Mouse (Mus musculus): ENCODE results near the gene Vasn. TPM values are rescaled to one million over a fixed set of nuclear protein-coding genes. Genes with fewer than 3 reads are reported as not detected.
A peak's percentile ranks its signal among the peaks of the same experiment; 100 is the strongest.

Gene Vasn
- 1 to 10 TPM; 6.4 to 9.0 TPM for total RNA-seq (2021)
- long read RNA-seq, experiment 1, partial matches to known transcripts: 2 of 6 reads
- long read RNA-seq, experiment 1, other reads (novel, unspliced or antisense): 0 of 6 reads
- long read RNA-seq, experiment 2, partial matches to known transcripts: 1 of 2 reads
- long read RNA-seq, experiment 2, other reads (novel, unspliced or antisense): 0 of 2 reads

DNA sequence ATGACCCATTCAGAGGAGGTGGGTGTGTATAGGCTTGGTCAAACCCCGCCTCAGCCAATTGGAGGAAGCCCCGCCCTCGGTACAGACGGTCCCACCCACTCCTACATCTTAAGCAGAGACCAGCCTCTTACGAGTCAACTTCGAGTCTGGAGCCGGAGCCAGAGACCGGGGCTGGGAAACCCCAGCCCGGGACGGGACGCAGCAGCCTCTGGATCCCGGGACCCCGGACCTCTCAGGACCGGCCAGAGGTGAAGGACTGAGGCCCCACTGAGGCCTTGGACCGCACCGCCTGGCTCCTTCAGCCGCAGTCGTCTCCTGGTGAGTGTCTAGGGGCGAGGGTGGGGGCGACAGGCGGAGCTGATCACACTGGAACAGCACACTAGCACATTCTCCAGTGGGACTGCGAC, at the start of gene Vasn, which contains the start of gene Dnaja3:
Gene Vasn, plus strand, starts transcription at position 111 of the 407 bp plus-strand sequence.
Gene Dnaja3, plus strand, starts transcription at position 159 of the 407 bp plus-strand sequence.
- peak; percentile 54 to 72 for DNase-seq (ENCODE audit: low spot score in 2 of 2)

DNA sequence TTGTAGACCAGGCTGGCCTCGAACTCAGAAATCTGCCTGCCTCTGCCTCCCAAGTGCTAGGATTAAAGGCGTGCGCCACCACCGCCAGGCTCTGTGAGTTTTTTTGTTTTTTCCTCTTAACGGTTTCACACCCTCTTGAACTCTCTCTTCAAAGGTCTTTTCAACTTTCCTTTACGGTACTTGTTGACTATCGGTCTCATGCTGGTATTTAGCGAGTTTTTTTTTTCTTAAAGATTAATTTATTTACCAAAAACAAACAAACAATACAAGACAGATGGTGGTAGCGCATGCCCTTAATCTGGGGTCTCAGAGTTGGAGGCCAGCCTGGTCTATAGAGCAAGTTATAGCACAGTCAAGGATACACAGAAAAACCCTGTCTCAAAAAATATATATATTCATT, 49.5 kb upstream of the Vasn start:
- no peak for DNase-seq (ENCODE audit: low spot score in 2 of 2)

DNA sequence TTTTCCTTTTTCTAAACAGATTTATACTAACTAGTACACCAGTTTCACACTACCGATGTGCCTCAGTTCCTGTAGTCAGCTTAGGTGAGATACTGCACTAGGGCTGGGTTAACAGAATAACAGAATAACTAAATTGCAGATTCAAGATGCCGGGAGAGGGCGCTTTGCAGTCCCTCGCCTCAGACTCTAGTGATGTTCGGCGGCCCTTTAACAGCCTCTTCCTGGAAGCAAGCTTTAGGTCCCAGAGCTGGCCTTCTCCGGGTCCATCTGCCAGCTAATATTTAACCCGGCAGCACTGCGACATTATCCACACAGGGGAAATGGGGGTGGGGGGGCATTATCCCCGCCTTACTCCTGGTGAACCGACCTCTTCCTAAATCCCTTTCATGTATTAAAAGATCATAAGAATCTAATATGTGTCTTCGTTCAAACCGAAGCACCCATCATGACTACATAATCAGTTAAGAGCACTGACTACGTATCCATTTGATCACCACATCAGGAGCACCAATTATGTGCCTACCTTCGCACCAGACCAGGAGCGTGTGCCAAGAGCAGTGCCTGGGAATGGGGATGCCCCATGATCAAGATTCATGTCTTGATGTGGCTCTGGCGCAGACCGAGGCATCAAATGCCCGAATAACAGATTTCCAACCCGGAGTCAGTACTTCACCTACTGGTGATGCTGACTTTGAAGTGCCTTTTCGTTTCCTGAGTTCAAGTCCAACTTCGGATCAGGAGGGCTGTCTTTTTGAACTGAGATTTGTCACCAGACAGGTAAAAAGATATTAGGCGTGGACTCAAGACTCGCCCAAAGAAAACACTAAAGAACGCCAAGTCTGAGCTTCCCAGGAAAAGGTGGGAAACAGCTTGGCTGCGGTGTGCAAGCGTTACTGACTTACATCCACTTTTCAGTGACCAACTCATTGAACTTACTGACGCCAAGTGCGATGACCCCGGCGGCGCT, 46.5 kb upstream of the Vasn start:
- peak; percentile 41 to 54 for DNase-seq (ENCODE audit: low spot score in 2 of 2)

DNA sequence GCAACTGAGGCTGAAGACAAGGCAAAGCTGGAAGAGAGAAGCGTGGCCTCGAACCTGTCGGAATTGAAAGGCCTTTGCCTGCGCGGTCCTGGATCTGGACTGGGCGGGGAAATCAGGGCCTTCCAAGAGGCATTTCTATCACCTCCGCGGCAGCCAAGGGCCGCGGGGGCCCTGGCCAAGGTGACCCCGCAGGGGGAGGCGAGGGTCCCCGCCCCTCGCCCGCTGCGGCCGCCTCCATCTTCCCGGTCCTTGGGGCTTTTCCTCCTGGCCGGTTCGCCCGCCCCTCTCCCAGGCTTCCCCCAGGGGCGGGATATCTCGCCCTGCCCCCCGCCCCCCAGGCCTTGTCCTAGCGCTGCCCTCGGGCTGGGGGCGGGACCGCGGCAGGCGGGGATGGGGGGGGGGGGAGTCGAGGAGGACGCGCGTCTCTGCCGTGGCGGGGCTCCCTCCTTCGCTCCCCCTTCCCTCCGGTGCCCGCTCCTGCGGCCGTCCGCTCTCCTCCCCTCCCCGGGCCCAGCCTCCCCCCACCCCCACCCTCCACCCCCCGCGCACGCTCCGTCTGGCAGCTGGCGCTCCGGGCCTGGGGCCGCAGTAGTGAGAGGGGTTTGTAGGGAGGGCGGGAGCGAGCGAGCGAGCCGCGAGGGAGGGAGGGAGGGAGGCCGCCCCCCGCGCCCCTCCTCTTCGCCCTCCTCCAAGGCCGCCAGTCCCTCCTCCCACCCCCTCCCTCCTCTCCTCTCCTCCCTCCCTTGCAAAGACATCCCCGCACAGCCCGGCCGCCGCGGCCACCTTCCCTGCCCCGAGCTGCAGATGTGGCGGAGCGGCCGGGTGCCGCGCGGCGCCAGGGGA, 45.5 kb upstream of the Vasn start, which contains the start of gene Glis2:
Gene Glis2, plus strand, starts transcription at position 743 of the 843 bp plus-strand sequence.
- peak; percentile 50 to 53 for DNase-seq (ENCODE audit: low spot score in 2 of 2)

DNA sequence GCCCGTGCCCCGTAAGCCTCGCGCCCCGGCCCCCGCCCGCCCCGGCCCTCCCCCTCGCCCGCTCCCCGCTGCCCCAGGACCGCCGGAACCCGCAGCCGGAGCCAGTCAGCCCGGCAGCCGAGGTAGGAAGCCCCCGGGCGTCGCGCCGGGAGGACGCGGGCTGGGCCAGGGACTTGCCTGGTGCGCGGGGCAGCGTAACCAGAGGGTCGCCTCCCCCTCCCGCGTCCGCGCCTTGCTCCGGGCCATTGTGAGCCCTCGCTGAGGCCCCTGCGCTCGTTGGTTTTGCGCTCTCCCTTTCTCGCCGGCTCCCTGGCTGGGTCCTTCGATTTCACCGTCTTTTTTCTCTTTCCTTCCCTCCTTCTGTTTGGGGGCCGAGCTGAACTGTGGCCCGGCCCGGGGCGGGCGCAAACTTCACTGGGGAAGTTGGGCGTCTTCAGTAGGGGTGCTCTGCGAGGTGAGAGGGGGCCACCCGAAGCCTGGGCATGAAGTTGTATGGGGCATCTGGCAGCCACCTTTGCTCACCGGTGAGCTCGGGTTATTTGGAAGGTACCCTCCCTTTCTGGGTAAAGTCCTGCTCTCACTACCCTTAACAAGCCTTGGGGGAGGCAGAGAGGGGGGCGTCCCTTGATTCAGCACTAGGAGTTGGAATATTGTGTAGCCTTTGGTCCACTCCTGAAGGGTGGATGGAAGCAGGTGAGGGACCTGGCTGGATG, 44.8 kb upstream of the Vasn start:
- DNase-seq (ENCODE audit: low spot score in 2 of 2): peak in 1 of 2 experiments; percentile 51

DNA sequence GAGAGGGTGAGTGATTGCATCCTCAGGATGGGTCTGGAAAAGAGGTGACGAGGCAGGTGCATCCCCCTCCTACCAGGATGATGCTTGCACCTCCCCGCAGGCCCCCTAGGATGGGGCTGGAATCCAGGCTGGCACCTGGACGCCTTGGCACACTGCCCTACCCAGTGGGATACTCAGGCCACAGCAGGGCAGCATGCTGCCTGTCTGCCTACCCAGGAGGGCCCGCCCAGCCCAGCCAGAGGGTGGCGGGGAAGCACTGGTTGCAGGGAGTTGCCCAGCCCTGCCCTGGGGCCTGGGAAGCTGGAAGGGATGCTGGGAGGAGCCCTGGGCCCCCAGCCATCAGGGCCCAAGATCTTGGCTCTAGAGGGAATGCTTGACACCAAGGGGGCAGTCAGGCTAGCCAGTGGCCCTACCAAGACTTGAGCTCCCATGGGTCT, 44.2 kb upstream of the Vasn start:
- peak in 1 of 2 experiments; percentile 35 for DNase-seq (ENCODE audit: low spot score in 2 of 2)

DNA sequence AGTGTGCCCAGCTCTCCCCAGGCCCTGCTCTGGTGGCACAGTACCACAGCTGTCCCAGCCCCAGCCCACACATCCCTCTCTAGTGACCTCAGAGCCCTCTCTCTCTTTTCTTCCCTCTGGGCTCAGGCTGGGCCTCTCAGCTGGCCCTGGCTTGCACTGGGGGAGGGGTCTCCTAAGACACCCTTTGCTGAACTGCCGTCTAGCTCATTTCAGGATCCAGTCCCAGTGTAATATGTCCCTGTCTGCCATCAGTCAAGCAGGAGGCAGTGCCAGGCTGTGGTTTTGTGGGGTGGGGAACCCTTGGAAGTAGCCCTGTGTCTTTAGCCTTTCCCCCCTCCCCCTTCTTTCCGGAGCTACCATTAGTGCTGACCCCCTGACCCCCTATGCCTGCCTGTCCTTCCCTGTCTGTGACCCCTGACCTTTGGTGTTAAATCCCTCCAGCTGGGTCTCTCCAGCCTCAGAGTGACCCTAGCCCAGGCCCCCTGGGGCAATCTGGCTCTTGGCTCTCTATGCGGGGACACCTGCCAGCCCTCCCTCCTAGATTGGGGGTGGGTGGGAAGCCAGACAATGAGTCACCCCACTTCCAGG, 43.5 kb upstream of the Vasn start:
- DNase-seq (ENCODE audit: low spot score in 2 of 2): no peak

DNA sequence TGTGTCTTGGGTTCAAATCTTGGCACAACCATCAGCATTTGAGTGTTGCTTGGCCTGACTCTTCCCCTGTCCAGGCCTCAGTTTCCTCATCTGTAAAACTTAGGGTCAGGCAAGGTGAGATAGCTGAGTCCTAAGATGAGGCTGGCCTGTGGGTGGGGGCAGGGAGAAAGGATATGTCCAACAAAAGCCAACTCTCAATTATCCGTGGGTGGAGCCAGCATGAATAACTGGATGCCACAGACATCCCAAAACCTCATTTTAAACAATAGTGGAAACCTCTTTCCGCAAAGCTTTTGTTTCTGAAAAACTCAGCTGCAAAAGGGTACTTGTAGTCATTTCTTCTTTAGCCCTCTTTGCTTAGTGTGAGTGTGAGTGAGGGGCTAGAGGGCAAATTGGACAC, 42.9 kb upstream of the Vasn start:
- DNase-seq (ENCODE audit: low spot score in 2 of 2): no peak

DNA sequence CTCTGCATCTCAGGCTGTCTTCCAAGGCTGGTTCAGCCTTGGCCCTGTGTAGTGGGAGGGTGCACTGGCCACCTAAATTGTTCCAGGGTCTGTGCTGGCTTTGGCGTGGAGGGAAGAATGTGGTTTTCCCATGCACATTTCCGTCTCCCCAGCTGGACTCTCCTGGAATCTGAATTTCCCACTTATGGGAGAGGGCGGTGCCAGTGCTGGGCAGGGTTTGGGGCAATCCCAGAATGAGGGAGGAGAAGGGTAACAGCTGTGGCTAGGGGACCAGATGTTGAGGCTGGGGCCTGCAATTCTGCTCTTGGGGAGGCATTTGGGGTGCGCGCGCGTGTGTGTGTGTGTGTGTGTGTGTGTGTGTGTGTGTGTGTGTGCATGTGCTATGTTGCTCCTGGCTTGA, 42.4 kb upstream of the Vasn start:
- no peak for DNase-seq (ENCODE audit: low spot score in 2 of 2)

DNA sequence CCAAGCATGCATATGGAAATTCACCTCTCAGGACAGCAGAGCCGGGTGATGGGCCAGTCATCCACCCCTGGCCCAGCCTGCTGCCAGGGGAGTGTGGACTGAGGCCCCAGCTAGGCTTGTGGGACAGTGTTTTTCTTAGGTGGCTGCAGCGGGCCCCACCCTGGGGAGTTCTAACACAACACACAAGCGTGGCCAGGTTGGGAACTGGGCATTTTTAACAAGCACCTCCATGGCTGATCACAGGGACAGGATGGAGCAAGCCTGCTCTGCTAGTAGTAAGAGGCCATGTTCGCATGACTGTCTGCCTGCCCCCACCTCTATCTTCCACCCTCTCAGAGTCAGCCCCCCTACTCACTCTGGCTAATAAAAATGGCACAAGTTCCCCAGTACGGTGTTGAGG, 41.7 kb upstream of the Vasn start:
- DNase-seq (ENCODE audit: low spot score in 2 of 2): no peak

DNA sequence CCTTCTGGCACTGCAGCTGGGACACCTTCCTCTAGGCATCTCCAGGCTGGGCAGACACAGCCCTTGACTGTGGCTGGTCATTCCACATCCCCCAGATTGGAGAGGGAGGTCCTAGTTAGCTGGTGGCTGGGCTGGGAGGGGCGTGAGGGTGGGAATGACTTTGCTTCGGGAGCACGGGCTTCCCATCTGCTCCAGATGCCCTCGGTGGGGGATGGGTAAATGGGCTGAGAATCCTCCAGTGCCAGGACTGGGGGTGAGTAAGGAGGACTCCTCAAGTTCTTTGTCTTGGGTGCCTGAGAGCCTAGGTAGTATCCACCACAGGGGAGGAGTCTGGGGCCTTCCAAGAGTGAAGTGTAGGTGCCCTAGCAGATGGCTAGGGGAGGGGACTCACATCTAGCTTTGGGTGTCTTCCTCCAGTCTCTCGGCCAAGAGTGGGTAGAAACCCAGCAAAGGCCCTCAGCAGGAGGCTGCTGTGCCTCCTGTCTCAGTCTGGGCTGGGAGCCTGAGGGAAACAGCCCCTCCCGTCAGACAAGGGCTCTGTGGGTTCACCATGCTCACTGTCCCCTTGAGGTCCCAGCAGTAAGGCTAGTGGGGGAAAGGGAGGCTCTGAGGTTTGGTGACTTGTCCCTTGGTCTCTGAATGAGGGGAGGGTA, 40.7 kb upstream of the Vasn start:
- DNase-seq (ENCODE audit: low spot score in 2 of 2): no peak

DNA sequence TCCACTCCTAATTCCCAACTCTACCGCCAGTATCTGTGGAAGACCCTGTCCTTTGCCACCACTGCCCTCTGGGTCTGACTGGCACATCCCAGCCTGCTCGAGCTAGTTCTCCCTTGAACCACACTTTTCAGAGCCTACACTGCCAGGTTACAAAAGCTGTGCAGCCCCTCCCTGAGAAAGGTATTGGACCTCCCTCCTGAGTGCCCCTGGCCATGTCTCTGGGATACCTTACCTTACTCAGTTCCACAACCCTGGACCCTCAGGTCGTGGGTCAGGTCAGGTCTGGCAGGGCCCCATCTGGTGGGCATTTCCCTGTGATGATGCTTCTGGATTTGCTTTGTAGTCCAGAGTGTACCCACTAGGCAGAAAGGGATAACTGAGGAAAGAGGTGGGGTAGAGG, 40.1 kb upstream of the Vasn start:
- DNase-seq (ENCODE audit: low spot score in 2 of 2): no peak

DNA sequence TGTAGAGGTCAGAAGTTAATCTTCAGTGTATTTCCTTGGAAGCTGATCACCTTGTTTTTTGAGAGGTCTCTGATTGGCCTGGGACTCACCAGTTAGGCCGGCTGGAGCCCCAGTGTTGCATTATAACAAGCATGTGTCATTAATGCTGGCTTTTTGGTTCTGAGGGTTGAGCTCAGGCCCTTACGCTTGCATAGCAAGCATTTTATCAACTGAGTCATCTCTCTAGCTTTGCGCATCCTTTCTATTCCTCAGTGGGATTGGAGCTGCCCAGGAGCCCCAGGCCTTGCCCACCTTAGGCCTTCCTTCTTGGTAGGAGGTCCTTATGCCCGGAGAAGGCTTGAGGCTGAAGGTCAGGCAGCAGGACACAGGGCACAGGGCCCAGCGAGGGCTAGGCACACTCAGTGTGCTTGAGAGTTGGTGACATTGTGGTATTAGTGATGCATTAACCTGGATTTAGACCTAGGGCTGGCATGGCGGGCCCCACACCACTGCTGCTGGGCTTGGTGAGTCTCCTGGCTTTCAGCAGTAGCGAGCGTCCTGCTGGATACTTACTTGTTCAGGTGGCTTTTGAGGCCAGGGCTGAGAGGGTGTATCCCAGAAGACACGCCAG, 38.9 kb upstream of the Vasn start:
- no peak for DNase-seq (ENCODE audit: low spot score in 2 of 2)

DNA sequence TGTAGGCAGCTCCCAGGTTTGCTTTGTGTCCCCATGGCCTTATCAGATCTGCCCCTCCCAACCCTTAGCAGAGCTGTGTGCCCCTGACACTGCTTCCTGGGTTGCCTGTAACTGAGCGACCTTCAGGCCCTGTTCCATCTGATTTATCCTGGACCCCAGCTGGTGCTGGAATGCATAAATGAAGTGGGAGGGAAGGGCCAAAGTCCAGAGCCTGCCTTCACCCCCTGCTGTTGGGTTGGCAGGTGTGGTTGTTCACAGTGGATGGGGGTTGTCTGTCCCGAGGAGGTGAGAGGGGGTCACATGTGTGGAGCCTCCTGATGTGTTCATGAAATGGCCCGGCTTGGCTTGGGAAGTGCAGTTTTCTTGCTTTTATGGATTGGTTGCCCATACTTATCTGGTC, 37.6 kb upstream of the Vasn start:
- DNase-seq (ENCODE audit: low spot score in 2 of 2): no peak

DNA sequence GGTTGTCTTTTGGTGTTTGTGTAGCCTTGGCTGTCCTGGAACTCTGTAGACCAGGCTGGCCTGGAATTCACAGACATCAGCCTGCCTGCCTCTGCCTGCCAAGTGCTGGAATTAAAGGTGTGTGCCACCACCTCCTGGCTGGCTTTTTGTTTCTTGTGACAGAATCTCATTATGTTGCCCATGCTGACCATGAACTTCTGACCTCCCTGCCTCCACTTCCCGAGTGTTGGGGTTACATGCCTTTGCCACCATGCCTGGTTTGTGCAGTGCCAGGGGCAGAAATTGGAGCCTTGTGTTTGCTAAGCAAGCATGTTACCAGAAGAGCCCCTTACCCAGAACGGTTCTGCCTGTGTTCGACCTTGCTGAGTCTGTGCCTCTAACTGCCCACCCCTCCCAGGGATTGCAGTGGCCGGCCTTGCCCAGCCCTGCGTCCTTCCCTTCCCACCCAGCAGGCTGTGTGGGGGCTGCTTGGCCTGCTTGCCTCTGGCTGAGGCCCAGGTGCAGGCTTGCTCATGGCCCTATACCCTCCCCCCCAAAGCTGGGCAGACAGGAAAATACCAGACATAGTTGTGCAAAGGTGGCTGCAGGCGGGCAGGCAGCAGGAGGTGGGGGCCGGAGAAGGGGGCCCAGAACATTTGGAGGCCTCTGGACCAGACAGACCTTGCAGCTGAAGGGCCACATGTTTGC, 36.8 kb upstream of the Vasn start:
- DNase-seq (ENCODE audit: low spot score in 2 of 2): no peak

DNA sequence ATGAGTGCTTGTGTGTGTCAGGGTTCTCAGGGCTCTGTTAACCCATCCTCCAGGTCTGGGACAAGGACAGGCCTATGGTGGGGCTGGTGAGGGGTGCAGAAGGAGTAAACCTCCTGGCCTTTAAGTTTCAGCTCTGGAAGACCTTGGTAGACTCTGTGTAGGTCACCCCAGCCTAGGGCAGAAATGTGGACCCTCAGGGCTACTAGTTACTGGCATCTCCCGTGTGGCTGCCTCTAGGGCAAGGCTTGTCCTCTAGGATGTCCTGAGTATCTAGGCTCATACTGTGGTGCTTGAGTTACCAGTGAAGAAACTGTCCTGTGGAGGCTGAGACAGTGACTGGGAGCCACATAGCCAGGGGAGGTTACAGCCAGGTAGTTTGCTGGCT, 36.3 kb upstream of the Vasn start:
- no peak for DNase-seq (ENCODE audit: low spot score in 2 of 2)

DNA sequence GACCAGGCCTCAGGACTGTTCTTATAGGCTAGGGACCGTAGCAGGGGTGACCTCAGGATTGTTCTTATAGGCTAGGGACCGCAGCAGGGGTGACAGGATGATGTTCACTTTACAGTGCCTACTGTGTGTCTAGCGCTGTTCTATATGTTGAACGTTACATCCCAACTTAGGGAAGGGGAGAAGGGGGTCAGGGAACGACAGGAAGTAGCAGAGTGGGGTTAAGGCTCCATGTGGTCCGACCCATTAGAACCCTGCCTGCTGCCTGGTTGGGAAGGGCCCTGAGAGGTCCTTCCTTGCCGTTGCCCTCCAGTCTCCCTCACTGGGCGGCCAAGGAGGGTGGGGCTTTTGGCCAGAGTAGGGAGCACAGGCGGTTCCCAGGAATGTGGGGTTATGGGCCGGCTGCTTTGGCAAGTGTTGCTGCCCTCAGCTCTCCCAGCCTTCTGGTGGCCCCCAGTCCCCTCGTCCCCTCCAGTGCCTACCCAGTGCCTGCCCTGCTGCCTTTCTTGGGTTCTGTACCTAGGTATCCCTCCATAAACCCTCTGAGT, 35.4 kb upstream of the Vasn start:
- no peak for DNase-seq (ENCODE audit: low spot score in 2 of 2)

DNA sequence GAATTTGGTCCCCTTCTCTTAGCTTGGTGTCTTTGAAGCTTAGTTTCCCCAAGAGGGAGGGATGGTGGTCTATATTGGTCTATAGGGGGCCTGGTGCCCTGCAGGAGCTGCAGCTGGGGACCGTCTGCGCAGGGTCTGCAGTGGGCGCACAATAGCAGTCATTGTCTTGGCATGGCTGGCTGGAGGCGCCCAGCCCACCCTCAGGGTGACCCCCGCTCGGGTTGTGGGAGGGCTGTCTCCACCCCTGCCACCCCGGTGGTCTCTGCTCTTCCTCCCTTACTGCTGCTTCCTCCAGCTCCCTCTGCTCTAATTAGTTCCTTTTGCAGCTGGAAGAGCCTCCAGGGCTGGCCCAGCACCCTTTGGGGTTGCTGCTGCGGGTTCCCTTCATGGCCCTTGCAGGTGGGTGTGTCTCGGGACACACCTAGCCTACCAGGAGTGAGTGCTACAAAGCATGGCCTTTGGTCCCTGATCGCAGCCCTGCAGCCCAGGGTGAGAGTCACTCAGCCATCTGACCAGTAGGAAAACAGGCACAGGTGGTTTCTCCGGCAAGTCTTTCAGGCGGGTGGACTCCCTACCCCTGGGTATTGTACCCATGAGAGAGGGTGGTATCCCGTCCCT, 34.1 kb upstream of the Vasn start:
- no peak for DNase-seq (ENCODE audit: low spot score in 2 of 2)
